Mouse (Mus musculus): ENCODE measurements around the gene Rnf20. TPM values are rescaled to one million over a fixed set of nuclear protein-coding genes. Genes with fewer than 3 reads are reported as not detected.
"Not testable (repeated sequence)": the region's sequence is repeated elsewhere in the genome, so short reads cannot be mapped to it uniquely, and the experiment has no call there.

The Rnf20 gene
- polyA plus RNA-seq, 1 experiment: 45.7 TPM

- Histone ChIP-seq H3K4me1 (ENCODE audit: control insufficient read depth, insufficient read depth, low read length) (no peaks in the 10 kb centered on the region), H3K27ac (ENCODE audit: control insufficient read depth, insufficient read depth, low read depth, low read length, poor library complexity) (no peak overlapping the region), H3K4me3 (replicated peaks; ENCODE audit: control insufficient read depth, low read depth, low read length) (no peak overlapping the region)
- WGBS: 72% methylated on average over 2 of the region's 2 CpGs
- TF ChIP-seq CTCF (IDR thresholded peaks at IDR 0.05; ENCODE audit: control insufficient read depth, insufficient read depth, low read length) (no peak), POLR2A (IDR thresholded peaks at IDR 0.05; ENCODE audit: borderline replicate concordance, control insufficient read depth, low read depth, low read length) (no peak)
Observed at GRCm38 (mm10) chr4:49603161-49603560, 28.6 kb upstream of the Rnf20 start.

GRCm38 (mm10) chr4:49604016-49604546 lies 27.7 kb upstream of the Rnf20 start:
- 25% methylated on average over 1 of the region's 1 CpGs for WGBS
- Histone ChIP-seq H3K27ac (ENCODE audit: control insufficient read depth, insufficient read depth, low read depth, low read length, poor library complexity) (no peak overlapping the region), H3K4me3 (replicated peaks; ENCODE audit: control insufficient read depth, low read depth, low read length) (no peak overlapping the region), H3K4me1 (ENCODE audit: control insufficient read depth, insufficient read depth, low read length) (no peaks in the 10 kb centered on the region)
- TF ChIP-seq POLR2A (IDR thresholded peaks at IDR 0.05; ENCODE audit: borderline replicate concordance, control insufficient read depth, low read depth, low read length) (no peak), CTCF (IDR thresholded peaks at IDR 0.05; ENCODE audit: control insufficient read depth, insufficient read depth, low read length) (no peak)

GRCm38 (mm10) chr4:49604616-49605015 lies 27.2 kb upstream of the Rnf20 start:
- Histone ChIP-seq H3K4me3 (replicated peaks; ENCODE audit: control insufficient read depth, low read depth, low read length) (no peak overlapping the region), H3K4me1 (ENCODE audit: control insufficient read depth, insufficient read depth, low read length) (no peaks in the 10 kb centered on the region), H3K27ac (ENCODE audit: control insufficient read depth, insufficient read depth, low read depth, low read length, poor library complexity) (no peak overlapping the region)
- TF ChIP-seq CTCF (IDR thresholded peaks at IDR 0.05; ENCODE audit: control insufficient read depth, insufficient read depth, low read length) (no peak), POLR2A (IDR thresholded peaks at IDR 0.05; ENCODE audit: borderline replicate concordance, control insufficient read depth, low read depth, low read length) (no peak)
- WGBS: 68% methylated on average over 5 of the region's 5 CpGs

GRCm38 (mm10) chr4:49605459-49605858 lies 26.3 kb upstream of the Rnf20 start:
- Histone ChIP-seq H3K27ac (ENCODE audit: control insufficient read depth, insufficient read depth, low read depth, low read length, poor library complexity) (no peak overlapping the region), H3K4me1 (ENCODE audit: control insufficient read depth, insufficient read depth, low read length) (no peaks in the 10 kb centered on the region), H3K4me3 (replicated peaks; ENCODE audit: control insufficient read depth, low read depth, low read length) (no peak overlapping the region)
- 46% methylated on average over 1 of the region's 1 CpGs for WGBS
- TF ChIP-seq POLR2A (IDR thresholded peaks at IDR 0.05; ENCODE audit: borderline replicate concordance, control insufficient read depth, low read depth, low read length) (no peak), CTCF (IDR thresholded peaks at IDR 0.05; ENCODE audit: control insufficient read depth, insufficient read depth, low read length) (no peak)

GRCm38 (mm10) chr4:49616924-49617323 lies 14.9 kb upstream of the Rnf20 start:
- WGBS: 16% methylated on average over 10 of the region's 10 CpGs
- Histone ChIP-seq H3K27ac (ENCODE audit: control insufficient read depth, insufficient read depth, low read depth, low read length, poor library complexity) (no peak overlapping the region), H3K4me1 (ENCODE audit: control insufficient read depth, insufficient read depth, low read length) (no peaks in the 10 kb centered on the region; the same call in 1 of the 2 replicates), H3K4me3 (replicated peaks; ENCODE audit: control insufficient read depth, low read depth, low read length) (no peak overlapping the region)
- TF ChIP-seq POLR2A (IDR thresholded peaks at IDR 0.05; ENCODE audit: borderline replicate concordance, control insufficient read depth, low read depth, low read length) (no peak), CTCF (IDR thresholded peaks at IDR 0.05; ENCODE audit: control insufficient read depth, insufficient read depth, low read length) (no peak)

GRCm38 (mm10) chr4:49619861-49620260 lies 11.9 kb upstream of the Rnf20 start:
- not testable (repeated sequence) for H3K4me1 ChIP-seq (ENCODE audit: control insufficient read depth, insufficient read depth, low read length); H3K4me3 ChIP-seq (replicated peaks; ENCODE audit: control insufficient read depth, low read depth, low read length); H3K27ac ChIP-seq (ENCODE audit: control insufficient read depth, insufficient read depth, low read depth, low read length, poor library complexity)
- WGBS: 16% methylated on average over 7 of the region's 7 CpGs

- no peak overlapping the region for H3K27ac ChIP-seq (ENCODE audit: control insufficient read depth, insufficient read depth, low read depth, low read length, poor library complexity)
- no peaks in the 10 kb centered on the region; the same call in 1 of the 2 replicates for H3K4me1 ChIP-seq (ENCODE audit: control insufficient read depth, insufficient read depth, low read length)
- H3K4me3 ChIP-seq (replicated peaks; ENCODE audit: control insufficient read depth, low read depth, low read length): no peak overlapping the region
- TF ChIP-seq POLR2A (IDR thresholded peaks at IDR 0.05; ENCODE audit: borderline replicate concordance, control insufficient read depth, low read depth, low read length): no peak
- no peak for TF ChIP-seq CTCF (IDR thresholded peaks at IDR 0.05; ENCODE audit: control insufficient read depth, insufficient read depth, low read length)
- 82% methylated on average over 2 of the region's 2 CpGs for WGBS
Observed at GRCm38 (mm10) chr4:49622272-49622671, 9.5 kb upstream of the Rnf20 start.

GRCm38 (mm10) chr4:49623916-49624315 lies 7.9 kb upstream of the Rnf20 start:
- H3K4me3 ChIP-seq (replicated peaks; ENCODE audit: control insufficient read depth, low read depth, low read length): no peak overlapping the region
- H3K27ac ChIP-seq (ENCODE audit: control insufficient read depth, insufficient read depth, low read depth, low read length, poor library complexity): no peak overlapping the region
- no peak for TF ChIP-seq CTCF (IDR thresholded peaks at IDR 0.05; ENCODE audit: control insufficient read depth, insufficient read depth, low read length)
- TF ChIP-seq POLR2A (IDR thresholded peaks at IDR 0.05; ENCODE audit: borderline replicate concordance, control insufficient read depth, low read depth, low read length): no peak
- 74% methylated on average over 4 of the region's 4 CpGs for WGBS
- no peaks in the 10 kb centered on the region; the same call in 1 of the 2 replicates for H3K4me1 ChIP-seq (ENCODE audit: control insufficient read depth, insufficient read depth, low read length)

GRCm38 (mm10) chr4:49624969-49625368 lies 6.8 kb upstream of the Rnf20 start:
- H3K27ac ChIP-seq (ENCODE audit: control insufficient read depth, insufficient read depth, low read depth, low read length, poor library complexity); H3K4me3 ChIP-seq (replicated peaks; ENCODE audit: control insufficient read depth, low read depth, low read length); H3K4me1 ChIP-seq (ENCODE audit: control insufficient read depth, insufficient read depth, low read length): not testable (repeated sequence)
- 48% methylated on average over 4 of the region's 4 CpGs for WGBS
